Mouse (Mus musculus) ES-E14 (cell line): ENCODE measurements around the gene Tmem106c.

Source experiments
- HCFC1 ChIP-seq: IDR thresholded peaks from 2 replicates; pipeline ENCODE4 v1.6.1; 2012; ENCODE audit warnings: low read length, inconsistent platforms, borderline replicate concordance; ENCODE audit not compliant: insufficient read depth
- MAFK ChIP-seq: IDR thresholded peaks from 2 replicates; pipeline ENCODE4 v1.6.1; 2014; ENCODE audit warnings: mild to moderate bottlenecking, low read depth, low read length, inconsistent platforms; ENCODE audit not compliant: insufficient read depth
- ZC3H11A ChIP-seq: IDR thresholded peaks from 2 replicates; pipeline ENCODE4 v1.6.1; 2012; ENCODE audit warnings: low read depth, mild to moderate bottlenecking, inconsistent platforms, low read length, borderline replicate concordance

GRCm38 (mm10) chr15:97989544-97989943, 25.5 kb downstream of the Tmem106c start:
- TF ChIP-seq MAFK = no peak
- TF ChIP-seq HCFC1 = no peak
- TF ChIP-seq ZC3H11A = no peak
